Mouse (Mus musculus) mouse trophoblast stem cell (cell line): ENCODE measurements around the gene Ska2.

Source experiments
- in situ Hi-C, 2 experiments: fragments of 300-500 bp; cut with MseI, MboI; formaldehyde crosslinking; loops; 2 replicates in 1 of 2; 3 replicates in 1 of 2; pipeline ENCODE4 v1.15.1; 2025

The Ska2 gene

GRCm38 (mm10) chr11:87108755-87109518, at the start of gene Ska2:
TSS of gene Ska2 (plus strand) at chr11:87109234.
- in situ Hi-C loops = no loop called here

GRCm38 (mm10) chr11:87060410-87060809, 48.6 kb upstream of the Ska2 start:
- in situ Hi-C loops = no loop called here

GRCm38 (mm10) chr11:87062087-87062486, 46.9 kb upstream of the Ska2 start:
- in situ Hi-C loops = no loop called here

GRCm38 (mm10) chr11:87073343-87073865, 35.6 kb upstream of the Ska2 start:
- in situ Hi-C loops = no loop called here

GRCm38 (mm10) chr11:87073866-87074440, 35.1 kb upstream of the Ska2 start, which contains the start of gene Gdpd1:
TSS of gene Gdpd1 (minus strand) at chr11:87074062.
- in situ Hi-C loops = no loop called here

GRCm38 (mm10) chr11:87083712-87084111, 25.3 kb upstream of the Ska2 start:
- in situ Hi-C loops = no loop called here

GRCm38 (mm10) chr11:87085461-87085860, 23.6 kb upstream of the Ska2 start:
- in situ Hi-C loops = no loop called here

GRCm38 (mm10) chr11:87086290-87086984, 22.6 kb upstream of the Ska2 start, which contains the start of gene Smg8:
TSS of gene Smg8 (minus strand) at chr11:87086774.
- in situ Hi-C loops = no loop called here

- in situ Hi-C loops = no loop called here
These were observed 21.9 kb upstream of the Ska2 start for GRCm38 (mm10) chr11:87087142-87087541.

- in situ Hi-C loops = no loop called here
These were observed 652 bp upstream of the Ska2 start, which contains the start of gene Prr11 for GRCm38 (mm10) chr11:87108409-87108754. TSS of gene Prr11 (minus strand) at chr11:87108708.

GRCm38 (mm10) chr11:87109519-87110171, 611 bp downstream of the Ska2 start:
- in situ Hi-C loops = no loop called here

- in situ Hi-C loops = no loop called here
These were observed 1.3 kb downstream of the Ska2 start for GRCm38 (mm10) chr11:87110172-87110909.

- in situ Hi-C loops = no loop called here
These were observed 12.8 kb downstream of the Ska2 start for GRCm38 (mm10) chr11:87121864-87122263.

GRCm38 (mm10) chr11:87125562-87125961, 16.5 kb downstream of the Ska2 start:
- in situ Hi-C loops = no loop called here

- in situ Hi-C loops = no loop called here
These were observed 17.3 kb downstream of the Ska2 start for GRCm38 (mm10) chr11:87126281-87126823.

GRCm38 (mm10) chr11:87126824-87127816, 18.1 kb downstream of the Ska2 start, which contains the start of gene Trim37:
TSS of gene Trim37 (plus strand) at chr11:87127077.
- in situ Hi-C loops = no loop called here

- in situ Hi-C loops = no loop called here
These were observed 27.2 kb downstream of the Ska2 start for GRCm38 (mm10) chr11:87136233-87136632.

- in situ Hi-C loops = no loop called here
These were observed 49.0 kb downstream of the Ska2 start for GRCm38 (mm10) chr11:87158012-87158411.

- in situ Hi-C loops = no loop called here
These were observed 53.7 kb downstream of the Ska2 start for GRCm38 (mm10) chr11:87162687-87163086.
